Mouse (Mus musculus): Measurements from ENCODE around the gene Jph3. TPM values are rescaled to one million over a fixed set of nuclear protein-coding genes. Genes with fewer than 3 reads are reported as not detected.

Gene Jph3
- 1 to 10 TPM; 2.7 to 4.6 TPM for total RNA-seq (2021)
- long read RNA-seq, experiment 1 = 0 reads
- long read RNA-seq, experiment 2, partial matches to known transcripts = 0 of 2 reads
- long read RNA-seq, experiment 2, other reads (novel, unspliced or antisense) = 0 of 2 reads

DNA sequence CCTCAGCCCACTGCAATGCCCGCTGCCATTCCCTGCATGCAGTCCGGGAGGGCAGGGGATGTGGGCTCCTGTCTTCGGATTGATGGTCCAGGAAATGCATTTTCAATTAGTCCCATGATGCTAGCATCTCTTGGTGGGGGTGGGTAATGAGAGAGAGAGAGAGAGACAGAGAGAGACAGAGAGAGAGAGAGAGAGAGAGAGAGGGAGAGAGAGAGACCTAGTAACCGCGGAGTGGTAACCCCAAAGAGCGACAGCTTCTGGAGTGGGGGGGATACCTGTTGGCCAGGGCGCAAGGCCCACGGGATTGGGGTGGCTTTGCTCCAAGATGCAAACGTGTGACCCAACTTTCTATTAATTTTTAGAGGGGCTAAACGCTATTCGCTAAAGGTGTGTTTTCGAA lies at the start of gene Jph3:
Jph3 (plus strand) TSS at position 301 of the 400 bp plus-strand sequence.
- DNase-seq = no peak

DNA sequence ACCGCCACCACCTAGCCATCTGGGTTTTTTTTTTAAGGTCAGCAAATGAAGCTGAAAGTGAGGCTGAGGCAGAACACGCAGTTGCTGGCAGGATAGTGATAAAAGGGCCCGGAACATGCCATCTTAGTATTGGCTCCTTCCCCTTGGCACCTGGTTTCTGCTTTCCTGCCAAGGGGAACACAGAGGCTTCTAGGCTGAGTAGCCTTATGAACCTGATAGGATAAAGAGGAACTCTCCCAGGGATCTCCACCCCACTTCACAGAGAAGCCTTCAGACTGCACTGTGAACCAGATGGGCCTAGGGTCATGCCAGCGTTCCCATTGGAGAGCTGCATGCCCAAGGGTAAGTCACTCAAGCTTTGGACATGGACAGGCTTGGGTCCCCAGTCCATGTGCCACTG lies 48.5 kb upstream of the Jph3 start:
- DNase-seq = no peak

DNA sequence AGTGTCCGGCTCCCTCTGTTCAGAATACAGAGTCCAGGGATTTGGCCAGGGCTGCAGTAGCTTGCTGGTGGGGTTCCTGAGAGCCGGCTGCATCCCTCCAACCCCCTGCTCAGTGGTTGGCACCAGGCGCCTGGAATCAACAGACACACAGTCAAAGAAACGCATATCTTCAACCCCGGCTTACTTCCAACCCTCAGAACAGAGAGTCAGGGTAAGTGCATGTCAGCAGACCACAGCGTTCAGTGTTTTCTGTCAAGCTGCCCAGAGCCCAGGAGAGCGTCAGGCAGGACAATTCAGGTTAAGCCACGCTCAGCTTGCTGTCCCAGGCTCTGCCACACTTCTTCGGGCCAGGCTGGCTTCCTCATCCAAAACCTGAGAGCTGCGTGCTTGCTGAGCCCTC lies 48.0 kb upstream of the Jph3 start:
- DNase-seq = no peak

DNA sequence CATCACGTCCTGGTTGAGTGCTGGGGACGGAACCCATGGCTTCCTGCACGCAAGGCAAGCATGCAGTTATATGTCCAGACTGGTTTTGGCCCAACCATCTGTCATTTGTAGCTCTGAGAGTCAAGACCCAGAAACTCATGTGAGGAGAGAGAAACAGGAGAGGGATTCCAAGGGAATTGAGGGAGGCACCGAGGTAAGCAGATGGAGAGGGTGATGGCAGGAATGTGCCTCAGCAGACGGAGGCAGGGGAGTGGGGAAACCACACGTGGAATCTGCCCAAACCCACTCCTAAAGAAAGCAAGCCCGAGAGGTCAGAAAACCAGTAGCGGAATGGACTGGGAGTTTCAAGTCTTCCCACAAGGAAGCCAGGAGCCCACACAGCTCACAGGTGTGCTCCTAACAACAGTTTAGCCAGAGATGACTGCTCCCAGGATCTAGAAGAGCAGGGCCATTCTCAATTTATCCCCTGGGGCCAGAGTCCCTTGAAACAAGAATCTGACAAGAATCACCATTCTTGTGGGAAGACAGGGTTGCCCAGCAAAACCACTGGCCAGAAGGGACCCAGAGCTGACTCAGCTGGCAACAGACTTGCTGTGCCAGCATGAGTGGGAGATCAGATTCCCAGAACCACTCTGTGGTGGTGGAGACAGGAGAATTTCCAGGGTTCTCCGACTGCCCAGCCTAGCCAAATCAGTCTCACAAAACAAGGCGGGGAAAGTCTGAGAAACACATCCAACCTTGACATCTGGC lies 46.2 kb upstream of the Jph3 start:
- DNase-seq = no peak

DNA sequence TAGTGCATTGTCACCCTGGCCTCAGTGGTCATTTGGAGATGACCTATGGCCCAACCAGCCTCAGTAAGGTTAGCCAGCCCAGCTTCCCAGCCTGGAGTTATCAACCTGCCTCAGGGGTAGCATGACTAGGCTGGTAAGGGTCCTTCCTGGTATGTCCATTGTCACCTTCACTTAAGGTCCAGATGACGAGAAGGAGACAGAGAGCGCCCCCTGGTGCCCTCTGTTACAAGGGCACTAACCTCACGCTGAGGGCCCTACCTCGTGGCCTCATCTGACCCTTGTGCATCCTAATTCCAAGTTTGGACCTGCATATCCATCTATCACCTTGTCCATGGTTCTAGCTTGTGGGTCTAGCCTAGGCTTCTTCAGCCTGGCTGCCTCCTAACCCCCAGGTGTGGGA lies 44.0 kb upstream of the Jph3 start:
- peak; percentile 81 for DNase-seq

DNA sequence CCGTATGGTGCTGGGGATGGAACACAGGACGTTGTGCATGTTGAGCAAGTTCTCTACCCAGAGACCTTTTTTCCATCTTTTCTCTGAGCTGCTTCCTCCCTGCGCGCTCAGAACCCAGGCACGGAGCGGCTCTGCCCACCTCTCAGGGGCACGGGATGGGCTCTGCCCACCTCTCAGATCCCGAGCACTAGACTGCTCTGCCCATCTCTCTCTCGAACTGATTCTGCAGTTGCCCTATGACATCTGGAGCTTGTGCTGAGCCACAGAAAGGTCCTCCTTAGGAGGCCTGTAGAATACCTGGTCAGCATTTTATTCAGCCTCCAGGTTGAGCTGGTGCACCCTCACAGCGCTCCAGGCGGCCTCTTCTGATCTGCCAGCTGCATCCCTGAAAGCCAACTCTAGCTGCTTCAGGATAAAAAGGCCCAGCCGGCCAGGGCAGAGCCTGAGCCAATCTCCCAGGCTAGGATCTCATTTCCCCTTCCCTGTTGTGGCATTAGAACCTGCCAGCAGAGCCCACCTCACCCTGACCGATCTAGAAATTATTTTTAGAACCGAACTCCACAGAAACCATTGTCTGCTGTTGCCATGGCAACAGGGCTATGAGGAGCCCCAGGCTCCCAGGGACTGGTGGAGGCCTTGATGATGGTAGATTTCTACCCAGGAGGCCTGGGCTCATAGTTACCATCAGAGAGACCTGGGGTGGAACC lies 41.8 kb upstream of the Jph3 start:
- DNase-seq = peak; percentile 12

DNA sequence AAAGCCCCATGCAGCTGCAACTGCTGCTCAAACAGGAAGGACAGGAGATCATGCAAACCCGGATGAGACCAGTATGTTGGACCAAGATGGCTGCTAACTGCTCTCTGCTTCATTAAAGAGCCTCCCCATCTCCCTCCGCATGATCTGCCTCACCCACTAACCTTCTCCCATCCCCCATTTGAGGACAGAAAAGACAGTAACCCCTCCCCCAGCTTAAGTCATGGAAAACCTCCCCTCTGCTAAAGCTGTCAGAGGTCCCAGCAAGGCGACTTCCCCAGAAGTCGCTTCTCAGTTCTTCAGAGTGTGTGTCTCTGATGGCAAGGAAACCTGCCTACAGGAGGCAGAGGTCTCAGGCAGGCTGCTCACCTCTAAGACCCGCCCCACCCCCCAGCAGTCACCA lies 40.9 kb upstream of the Jph3 start:
- no peak for DNase-seq

DNA sequence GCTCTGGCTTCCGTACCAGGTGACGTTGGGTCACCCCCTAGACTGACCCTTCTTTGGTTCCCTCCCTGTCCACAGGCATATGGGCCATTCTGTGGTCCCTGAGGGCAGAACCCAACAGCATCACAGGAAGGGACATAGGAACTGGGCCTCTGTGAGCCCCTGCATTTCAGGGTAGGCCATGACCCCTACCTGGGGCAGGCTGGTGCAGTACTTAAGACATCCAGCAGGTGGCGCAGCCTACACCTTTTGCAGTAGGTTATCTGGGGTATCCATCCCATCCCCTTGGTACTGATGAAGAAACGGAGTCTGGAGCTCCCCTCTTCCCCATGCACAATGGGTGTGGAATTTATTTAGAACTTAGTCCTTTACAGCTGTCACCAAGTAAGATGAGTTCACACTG lies 35.0 kb upstream of the Jph3 start:
- DNase-seq = peak; percentile 58

DNA sequence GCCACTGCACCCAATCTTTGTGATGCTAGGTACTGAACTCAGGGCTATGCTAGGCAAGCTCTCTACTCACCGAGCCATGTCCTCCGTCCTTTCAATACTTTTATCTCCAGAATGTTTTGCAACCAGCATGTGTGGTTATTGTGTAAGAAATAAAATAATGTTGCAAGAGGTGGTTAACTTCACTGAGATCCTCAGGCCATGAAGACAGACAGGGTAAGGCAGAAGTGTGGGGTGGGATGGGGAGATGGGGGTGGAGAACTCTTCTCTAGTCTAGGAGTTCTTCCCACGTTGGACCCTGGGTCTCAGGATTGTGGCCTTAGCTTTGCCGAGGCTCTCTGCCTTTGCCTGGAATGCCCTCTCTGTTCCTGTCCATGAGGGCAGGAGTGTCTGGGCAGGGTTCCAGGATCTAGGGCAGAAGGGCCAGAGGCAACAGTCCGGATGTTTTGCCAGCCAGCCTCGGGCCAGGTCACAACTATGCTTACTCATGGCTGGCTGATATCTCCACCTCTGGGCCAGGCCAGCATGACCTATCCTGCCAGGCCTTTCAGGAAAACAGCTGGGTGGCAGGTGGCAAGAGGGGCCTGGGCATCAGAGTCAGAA lies 33.7 kb upstream of the Jph3 start:
- DNase-seq = peak; percentile 86

DNA sequence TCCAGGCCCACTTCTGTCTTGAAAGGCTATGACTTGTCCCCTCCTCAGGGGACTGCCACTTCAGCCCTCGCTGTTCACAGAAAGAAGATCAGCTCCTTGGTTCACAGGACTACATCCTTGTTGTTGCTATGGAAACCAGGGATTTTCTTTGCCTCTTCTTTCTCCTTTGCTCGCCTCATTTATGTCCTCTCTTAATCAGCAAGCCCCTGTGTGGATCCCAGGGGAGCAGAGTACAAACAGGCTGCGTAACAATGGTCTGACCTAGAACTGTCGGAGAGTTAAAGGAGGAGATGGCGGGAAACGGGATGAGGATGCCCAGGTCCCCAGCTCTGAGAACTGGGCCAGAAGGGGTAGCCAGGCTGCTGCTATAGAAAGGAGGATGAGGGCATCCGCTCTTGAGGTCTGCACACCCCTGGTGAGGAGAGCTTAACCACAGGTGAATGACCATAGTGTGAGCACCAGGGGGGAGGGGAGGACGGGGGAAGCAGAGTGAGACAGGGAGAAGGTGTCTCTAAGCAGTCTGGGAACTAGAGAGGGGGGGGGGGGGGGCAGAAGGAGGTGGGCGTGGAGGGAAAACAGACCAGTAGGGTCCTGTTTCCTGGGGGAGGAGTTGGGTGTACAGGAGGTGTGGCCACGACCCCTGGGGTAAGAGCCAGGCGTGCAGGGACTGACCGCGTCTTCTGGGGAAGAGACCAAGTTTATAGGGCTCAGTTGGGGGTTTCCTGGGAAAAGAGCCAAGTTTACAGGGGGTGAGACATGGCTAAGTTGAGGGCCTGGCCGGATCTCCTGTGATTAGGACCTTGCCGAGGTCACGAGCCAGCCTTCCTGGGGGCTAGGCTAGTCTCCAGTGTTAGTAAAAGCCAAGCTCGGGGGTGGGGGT lies 31.4 kb upstream of the Jph3 start:
- no peak for DNase-seq

DNA sequence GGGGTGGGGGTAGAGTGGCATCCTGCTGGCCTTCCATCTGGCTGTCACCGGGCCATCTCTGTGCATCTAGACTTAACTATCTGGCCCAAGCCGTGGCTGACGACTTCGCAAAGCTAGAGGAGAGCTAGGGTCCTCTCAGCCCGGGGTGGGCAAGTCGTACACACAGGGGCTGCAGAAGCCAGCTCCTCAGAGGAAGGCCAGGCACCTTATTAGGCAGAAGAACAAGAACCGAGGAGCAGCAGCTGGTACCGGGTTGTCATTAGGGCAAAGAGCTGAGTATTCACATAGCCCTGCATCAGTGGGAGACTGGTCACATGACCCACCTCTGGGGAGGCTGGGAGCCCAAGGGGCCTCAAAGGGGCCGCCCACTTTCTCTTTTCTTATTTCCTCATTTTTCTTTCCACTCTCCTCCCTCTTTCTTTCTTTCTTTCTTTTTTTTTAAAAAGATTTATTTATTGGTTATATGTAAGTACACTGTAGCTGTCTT lies 30.8 kb upstream of the Jph3 start:
- no peak for DNase-seq

DNA sequence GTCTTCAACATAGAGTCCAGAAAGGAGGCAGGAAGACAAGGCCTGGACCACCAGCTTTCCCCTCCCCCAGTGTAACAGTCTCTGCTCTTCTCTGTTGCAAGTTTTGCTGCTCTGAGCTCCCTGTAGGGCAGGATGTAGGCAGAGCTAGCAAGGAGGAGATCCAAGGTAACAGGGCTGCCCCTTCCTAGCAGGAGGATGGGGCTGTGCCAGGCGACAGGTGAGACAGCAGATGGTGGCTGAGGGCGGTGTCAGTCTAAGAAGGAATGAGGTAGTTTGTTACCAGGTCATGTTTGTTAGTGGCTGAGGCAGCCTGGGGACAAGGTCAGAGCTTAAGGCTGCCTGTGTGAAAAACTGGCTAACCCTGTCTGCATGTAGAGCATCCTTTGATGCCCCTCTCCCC lies 29.5 kb upstream of the Jph3 start:
- no peak for DNase-seq

DNA sequence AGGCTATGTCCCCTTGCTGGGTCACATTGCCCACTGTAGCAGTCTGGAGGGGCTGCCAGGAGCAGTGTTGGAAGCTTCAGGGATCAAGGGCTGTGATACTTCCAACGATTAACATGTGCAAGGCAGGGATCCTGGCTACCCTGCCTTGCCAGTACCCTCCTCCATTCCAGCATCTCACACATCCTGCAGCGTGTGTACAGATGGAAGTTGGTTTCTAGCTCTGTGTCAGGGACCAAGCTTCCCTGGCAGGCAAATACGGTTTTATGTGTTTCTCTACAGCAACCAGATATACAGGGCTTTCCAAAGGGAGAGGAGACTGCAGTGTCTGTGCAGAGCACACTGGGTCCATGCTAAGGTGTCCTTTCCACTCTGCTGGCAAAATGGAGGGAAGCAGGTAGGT lies 24.2 kb upstream of the Jph3 start:
- DNase-seq = no peak

DNA sequence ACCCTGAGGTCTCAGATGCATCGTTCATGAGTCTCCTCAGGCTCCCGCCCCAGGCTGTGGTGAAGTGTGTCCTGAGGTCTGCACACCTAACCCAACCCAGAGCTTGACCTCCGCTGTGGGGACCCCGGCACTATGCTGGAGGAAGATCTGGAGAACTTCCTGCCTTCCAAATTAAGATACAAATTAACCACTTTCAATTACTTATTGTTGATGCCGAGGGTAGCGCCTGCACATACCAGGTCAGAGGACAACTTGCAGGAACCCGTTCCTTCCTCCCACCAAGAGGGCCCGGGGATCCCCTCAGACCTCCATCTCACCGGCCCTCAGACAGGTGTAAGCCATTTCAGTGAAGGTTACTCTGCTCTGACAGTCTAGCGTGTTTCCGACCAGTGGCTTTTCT lies 22.5 kb upstream of the Jph3 start:
- DNase-seq = no peak

DNA sequence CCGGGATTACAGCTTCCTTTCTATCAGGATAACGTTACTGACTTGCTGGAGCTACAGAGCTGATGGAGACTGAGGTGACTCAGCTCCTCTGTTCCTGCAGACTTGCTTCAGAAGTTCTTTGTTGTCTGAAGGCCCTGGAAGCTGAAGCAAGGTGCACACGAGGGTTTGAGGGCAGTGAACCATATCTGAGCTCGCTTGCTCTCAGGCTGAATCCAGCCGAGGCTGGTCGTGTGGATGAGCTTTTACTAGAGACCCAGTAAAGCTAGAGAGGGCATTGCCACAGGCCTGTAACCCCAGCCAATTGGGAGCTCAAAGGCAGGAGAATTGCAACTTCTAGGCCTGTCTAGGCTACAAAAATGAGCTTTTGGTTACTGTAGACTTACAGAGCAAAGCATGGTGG lies 21.0 kb upstream of the Jph3 start:
- DNase-seq = no peak

DNA sequence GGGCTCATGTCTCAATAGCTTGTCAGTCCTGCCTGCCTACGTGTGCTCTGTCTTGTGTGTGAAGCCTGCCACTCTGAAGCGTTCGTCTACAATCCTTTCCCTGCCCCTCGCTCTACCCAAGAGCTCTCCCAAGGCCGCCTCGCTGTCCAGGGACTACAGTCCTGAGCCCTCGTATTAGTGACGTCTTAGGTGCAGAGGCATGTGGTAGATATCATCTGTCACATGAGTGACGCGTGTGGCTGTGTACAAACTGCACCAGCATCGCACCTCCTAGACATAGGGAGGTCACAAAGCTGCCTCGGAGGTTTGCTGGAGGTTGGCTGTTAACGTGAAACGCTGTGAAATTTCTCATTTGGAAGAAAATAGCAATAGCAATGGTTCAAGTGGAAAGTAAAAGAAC lies 11.9 kb upstream of the Jph3 start:
- DNase-seq = no peak

DNA sequence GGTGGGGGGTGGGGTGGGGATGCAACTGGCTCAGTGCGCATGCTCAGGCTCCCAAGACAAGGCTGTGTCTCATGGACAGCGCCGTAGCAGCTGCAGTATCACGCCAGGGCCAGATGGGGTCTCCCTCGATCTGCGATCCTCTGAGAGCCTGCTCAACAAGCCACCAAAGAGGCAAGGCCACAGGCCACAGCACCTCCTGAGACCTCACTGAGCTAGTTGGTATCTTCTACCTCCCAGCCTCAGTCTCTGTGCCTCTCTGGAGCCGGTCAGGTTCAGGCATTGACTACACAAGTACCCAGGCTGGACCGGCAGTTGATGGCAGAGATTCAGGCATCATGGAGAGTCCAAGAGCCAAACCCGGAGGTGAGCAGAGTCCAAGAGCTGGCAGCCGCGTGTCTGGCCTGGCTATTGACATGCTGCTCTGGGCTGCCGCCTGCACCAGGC lies 11.4 kb upstream of the Jph3 start:
- DNase-seq = peak; percentile 89

DNA sequence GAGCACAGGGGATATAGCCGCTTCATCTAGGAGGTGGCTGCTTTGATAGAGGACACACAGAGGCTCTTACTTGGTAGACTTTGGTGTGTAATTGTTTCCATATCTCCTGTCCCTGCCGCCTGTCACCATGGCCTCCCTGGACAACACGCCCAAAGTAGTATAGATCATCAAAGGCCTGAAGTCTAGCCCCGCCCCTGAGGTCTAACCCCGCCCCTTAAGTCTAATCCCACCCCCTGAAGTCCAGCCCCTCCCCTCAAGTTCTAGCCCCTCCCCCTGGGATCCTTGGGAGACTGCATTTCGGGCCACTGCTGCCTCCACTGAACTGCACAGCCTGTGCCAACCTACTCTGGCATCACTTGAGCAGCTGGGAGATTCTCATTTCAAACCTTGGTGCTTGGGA lies 10.5 kb upstream of the Jph3 start:
- DNase-seq = no peak

DNA sequence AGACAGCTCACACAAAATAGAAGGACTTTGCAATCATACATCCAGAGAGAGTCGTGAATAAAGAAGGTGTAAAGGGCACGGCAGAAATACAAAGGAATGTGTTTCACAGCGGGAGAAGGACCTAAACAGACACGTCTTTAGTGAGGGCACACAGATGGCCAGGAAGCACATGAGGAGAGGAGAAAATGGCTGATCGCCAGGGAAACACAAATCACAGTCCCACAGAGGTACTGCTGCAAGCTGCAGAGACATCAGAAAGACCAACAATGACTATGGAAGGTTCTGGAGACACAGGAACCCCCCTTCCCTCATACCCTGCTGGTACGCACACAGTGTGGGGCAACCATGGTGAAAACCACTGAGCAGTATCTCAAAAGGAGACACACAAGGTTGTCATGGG lies 8.4 kb upstream of the Jph3 start:
- no peak for DNase-seq

DNA sequence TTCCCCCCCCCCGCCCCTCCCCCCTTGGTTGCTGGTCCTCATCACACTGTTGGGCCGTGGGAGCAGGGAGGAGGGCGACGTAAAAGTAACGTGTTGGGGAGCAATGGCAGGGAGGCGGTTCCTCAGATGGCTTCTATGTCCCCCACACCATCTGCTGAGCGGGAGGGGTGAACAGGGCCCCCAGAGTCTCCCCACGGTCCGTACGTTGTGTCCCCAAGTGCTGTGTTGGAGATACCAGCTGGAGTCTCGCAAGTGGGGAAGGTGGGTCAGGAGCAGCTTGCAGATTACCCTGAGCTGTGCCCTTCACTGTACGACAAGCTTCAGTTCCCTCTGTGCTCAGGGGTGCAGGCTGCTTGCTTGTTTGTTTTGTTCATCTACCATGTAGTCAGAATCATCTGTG lies 5.6 kb upstream of the Jph3 start:
- no peak for DNase-seq

DNA sequence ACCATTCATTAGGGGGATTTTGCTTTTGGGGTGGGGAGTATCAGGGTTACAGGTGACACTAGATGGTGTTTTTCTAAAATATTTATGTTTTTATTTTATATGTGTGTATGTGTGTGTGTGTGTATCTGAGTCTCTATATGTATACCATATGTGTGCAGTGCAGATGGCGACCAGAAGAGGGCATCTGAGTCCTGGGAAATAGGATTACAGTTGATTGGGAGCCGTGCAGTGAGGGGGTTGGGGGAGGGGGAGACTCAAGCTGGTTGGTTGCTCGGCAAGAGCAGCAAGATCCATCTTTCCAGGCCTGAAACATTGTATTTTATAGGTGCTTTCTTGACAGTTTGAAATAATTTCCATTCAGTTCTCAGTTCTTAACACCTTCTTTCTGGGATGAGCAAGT lies 2.3 kb upstream of the Jph3 start:
- DNase-seq = no peak

DNA sequence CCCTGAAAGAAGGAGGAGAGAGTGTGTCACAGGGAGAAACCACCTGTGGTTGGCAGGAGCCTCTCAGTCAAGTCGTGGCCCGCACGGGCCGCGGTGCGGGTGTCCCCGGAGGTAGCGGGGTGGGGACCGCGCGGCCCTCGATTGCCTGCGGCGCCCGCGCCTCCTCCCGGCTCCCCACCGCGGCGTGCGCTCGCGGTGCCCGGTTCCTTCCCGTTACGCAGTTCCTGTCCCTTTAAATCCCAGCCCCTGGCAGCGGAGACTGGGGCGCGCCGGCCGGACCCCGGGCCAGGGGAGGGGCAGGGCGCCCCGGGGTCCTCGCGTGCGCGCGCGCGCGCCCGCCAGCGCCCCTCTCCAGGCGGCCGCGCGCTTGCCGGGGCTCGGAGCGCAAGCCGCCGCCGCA lies 331 bp downstream of the Jph3 start:
- no peak for DNase-seq
